ENCODE assay signal across 13 mouse cellular contexts in genomic region chr19:27178195-27178807, GRCm38 (mm10). TPM values are rescaled to one million over a fixed set of nuclear protein-coding genes. Genes with fewer than 3 reads are reported as not detected.
DNase-seq lines count a peak whose midpoint lies in the region; ATAC-seq and TF ChIP-seq lines count a peak whose summit lies in the region.
"Had no signal": no experiment of that assay in that cellular context is flagged by ENCODE, and none has a peak within 500 bp of the region (broad histone marks: within the 10 kb centered on the region; RNA-seq: fewer than 3 reads in every experiment).

No protein-coding gene starts in this region.

- H3K4me2 ChIP-seq in forebrain, embryonic 15.5 days (replicated peaks): no peak overlapping the region
- no peak overlapping the region for H3K4me2 ChIP-seq in forebrain, embryonic 12.5 days
- no peak overlapping the region for H3K4me2 ChIP-seq in hindbrain, embryonic 16.5 days (ENCODE audit: low read length)
- no peak overlapping the region for H3K4me2 ChIP-seq in hindbrain, embryonic 11.5 days (replicated peaks; ENCODE audit: low read depth, low read length)
- H3K4me2 ChIP-seq in forebrain, postnatal 0 days (ENCODE audit: low read depth): no peak overlapping the region
- no peak overlapping the region for H3K4me2 ChIP-seq in stomach, postnatal 0 days (replicated peaks; ENCODE audit: low read depth)

- no peaks in the 10 kb centered on the region for H3K9me3 ChIP-seq in forebrain, embryonic 15.5 days
- no peaks in the 10 kb centered on the region for H3K9me3 ChIP-seq in forebrain, embryonic 12.5 days
- H3K9me3 ChIP-seq in hindbrain, embryonic 16.5 days (ENCODE audit: control insufficient read depth, low read length): no peaks in the 10 kb centered on the region
- H3K9me3 ChIP-seq in hindbrain, embryonic 11.5 days (ENCODE audit: control insufficient read depth, low read length): no peaks in the 10 kb centered on the region
- no peaks in the 10 kb centered on the region for H3K9me3 ChIP-seq in forebrain, postnatal 0 days (ENCODE audit: low read length)
- H3K9me3 ChIP-seq in stomach, postnatal 0 days (ENCODE audit: control insufficient read depth, low read length): no peaks in the 10 kb centered on the region
- H3K9me3 ChIP-seq: G1E had no signal

- H3K4me3 ChIP-seq in forebrain, embryonic 15.5 days: no peak overlapping the region
- no peak overlapping the region for H3K4me3 ChIP-seq in forebrain, embryonic 12.5 days (replicated peaks)
- no peak overlapping the region for H3K4me3 ChIP-seq in hindbrain, embryonic 16.5 days (ENCODE audit: low read length)
- no peak overlapping the region for H3K4me3 ChIP-seq in hindbrain, embryonic 11.5 days (ENCODE audit: low read depth, low read length)
- no peak overlapping the region for H3K4me3 ChIP-seq in forebrain, postnatal 0 days (ENCODE audit: low read depth, low read length)
- H3K4me3 ChIP-seq in stomach, postnatal 0 days (ENCODE audit: low read depth, low read length): no peak overlapping the region

- DNase-seq in hindbrain, embryonic 11.5 days (ENCODE audit: low spot score): no peak
- peak; percentile 26 for DNase-seq in Muller cell, postnatal 12 days (ENCODE audit: inconsistent ontology term)
- DNase-seq in forebrain, postnatal 0 days: no peak
- no peak for DNase-seq in urinary bladder, postnatal 4 days (ENCODE audit: low spot score in 2 of 2)
- DNase-seq in stomach, postnatal 0 days (ENCODE audit: low spot score): no peak
- DNase-seq: cerebellum, adult 8-10 months; liver had no signal

- no peak overlapping the region for H3K27ac ChIP-seq in forebrain, embryonic 15.5 days (replicated peaks)
- no peak overlapping the region for H3K27ac ChIP-seq in forebrain, embryonic 12.5 days
- H3K27ac ChIP-seq in hindbrain, embryonic 16.5 days (ENCODE audit: low read depth, low read length): no peak overlapping the region
- no peak overlapping the region for H3K27ac ChIP-seq in hindbrain, embryonic 11.5 days (ENCODE audit: low read depth, low read length)
- no peak overlapping the region for H3K27ac ChIP-seq in forebrain, postnatal 0 days (ENCODE audit: low read depth, low read length)
- no peak overlapping the region for H3K27ac ChIP-seq in stomach, postnatal 0 days (replicated peaks)
- H3K27ac ChIP-seq: macrophage had no signal

- no peak overlapping the region for H3K9ac ChIP-seq in forebrain, embryonic 15.5 days (replicated peaks)
- H3K9ac ChIP-seq in forebrain, embryonic 12.5 days: no peak overlapping the region
- H3K9ac ChIP-seq in hindbrain, embryonic 16.5 days (ENCODE audit: low read depth, low read length): no peak overlapping the region
- H3K9ac ChIP-seq in hindbrain, embryonic 11.5 days (ENCODE audit: low read depth, low read length): no peak overlapping the region
- no peak overlapping the region for H3K9ac ChIP-seq in forebrain, postnatal 0 days
- no peak overlapping the region for H3K9ac ChIP-seq in stomach, postnatal 0 days (ENCODE audit: low read length)

- no peak for TF ChIP-seq EP300 in stomach, postnatal 0 days (optimal IDR thresholded peaks at IDR 0.05)

- H3K27me3 ChIP-seq in forebrain, embryonic 15.5 days: no peaks in the 10 kb centered on the region
- no peaks in the 10 kb centered on the region for H3K27me3 ChIP-seq in forebrain, embryonic 12.5 days
- H3K27me3 ChIP-seq in hindbrain, embryonic 16.5 days (replicated peaks; ENCODE audit: control insufficient read depth, insufficient read depth, low read length): no peaks in the 10 kb centered on the region
- no peaks in the 10 kb centered on the region for H3K27me3 ChIP-seq in hindbrain, embryonic 11.5 days (ENCODE audit: control insufficient read depth, insufficient read depth, low read length)
- H3K27me3 ChIP-seq in forebrain, postnatal 0 days (ENCODE audit: insufficient read depth, low read length): no peaks in the 10 kb centered on the region
- no peaks in the 10 kb centered on the region for H3K27me3 ChIP-seq in stomach, postnatal 0 days (ENCODE audit: control insufficient read depth, insufficient read depth, low read length)

- no peak for TF ChIP-seq CTCF in forebrain, postnatal 0 days (IDR thresholded peaks at IDR 0.05; ENCODE audit: low read depth)
- TF ChIP-seq CTCF in stomach, postnatal 0 days (IDR thresholded peaks at IDR 0.05; ENCODE audit: low read depth): no peak

- 50% methylated on average over 5 of the region's 5 CpGs for WGBS in forebrain, embryonic 15.5 days
- 79% methylated on average over 5 of the region's 5 CpGs for WGBS in forebrain, embryonic 12.5 days
- WGBS in hindbrain, embryonic 16.5 days: 58% methylated on average over 5 of the region's 5 CpGs
- 89% methylated on average over 5 of the region's 5 CpGs for WGBS in hindbrain, embryonic 11.5 days
- 39% methylated on average over 5 of the region's 5 CpGs for WGBS in forebrain, postnatal 0 days
- 83% methylated on average over 5 of the region's 5 CpGs for WGBS in stomach, postnatal 0 days

- no peaks in the 10 kb centered on the region for H3K36me3 ChIP-seq in forebrain, embryonic 15.5 days
- no peaks in the 10 kb centered on the region for H3K36me3 ChIP-seq in forebrain, embryonic 12.5 days (replicated peaks)
- H3K36me3 ChIP-seq in hindbrain, embryonic 16.5 days (ENCODE audit: control insufficient read depth, insufficient read depth, low read length): no peaks in the 10 kb centered on the region
- no peaks in the 10 kb centered on the region for H3K36me3 ChIP-seq in hindbrain, embryonic 11.5 days (ENCODE audit: control insufficient read depth, insufficient read depth, low read length)
- no peaks in the 10 kb centered on the region for H3K36me3 ChIP-seq in forebrain, postnatal 0 days (ENCODE audit: insufficient read depth)
- H3K36me3 ChIP-seq in stomach, postnatal 0 days (ENCODE audit: control insufficient read depth, insufficient read depth, low read length): no peaks in the 10 kb centered on the region
- H3K36me3 ChIP-seq: G1E had no signal

- peaks cover 9% of the 10 kb centered on the region for H3K4me1 ChIP-seq in forebrain, embryonic 15.5 days
- no peaks in the 10 kb centered on the region for H3K4me1 ChIP-seq in forebrain, embryonic 12.5 days
- no peaks in the 10 kb centered on the region for H3K4me1 ChIP-seq in hindbrain, embryonic 16.5 days (ENCODE audit: control insufficient read depth, insufficient read depth, low read depth, low read length)
- H3K4me1 ChIP-seq in hindbrain, embryonic 11.5 days (replicated peaks; ENCODE audit: control insufficient read depth, insufficient read depth, low read length): no peaks in the 10 kb centered on the region
- no peaks in the 10 kb centered on the region; the same call in 1 of the 2 replicates for H3K4me1 ChIP-seq in forebrain, postnatal 0 days (ENCODE audit: insufficient read depth)
- no peaks in the 10 kb centered on the region for H3K4me1 ChIP-seq in stomach, postnatal 0 days (replicated peaks; ENCODE audit: control insufficient read depth, insufficient read depth)

- peak; percentile 70 for ATAC-seq in forebrain, embryonic 15.5 days (replicated peaks)
- ATAC-seq in forebrain, embryonic 12.5 days (ENCODE audit: low FRiP score): no peak
- peak; percentile 65; the same call in 1 of the 2 replicates for ATAC-seq in hindbrain, embryonic 16.5 days
- no peak for ATAC-seq in hindbrain, embryonic 11.5 days (ENCODE audit: low FRiP score)
- peak; percentile 14; the same call in 1 of the 2 replicates for ATAC-seq in forebrain, postnatal 0 days
- ATAC-seq in stomach, postnatal 0 days (ENCODE audit: low FRiP score, low TSS enrichment): no peak
- ATAC-seq: intestine, postnatal 0 days had no signal

RNA-seq across cellular contexts. Expression of gene Vldlr, which starts 38.0 kb away (rescaled TPM):
- 34.7 and 38.4 TPM in 2 replicates for polyA plus RNA-seq in forebrain, embryonic 15.5 days (2015; fragmentation: Nextera tagmentation; extraction: Ambion mirVana)
- polyA plus RNA-seq in forebrain, embryonic 12.5 days (2016; fragmentation: Nextera tagmentation; extraction: Ambion mirVana): 11.1 and 13.2 TPM in 2 replicates
- 30.3 and 32.7 TPM in 2 replicates for polyA plus RNA-seq in hindbrain, embryonic 16.5 days (2015; fragmentation: Nextera tagmentation; extraction: Ambion mirVana)
- 9.9 and 10.4 TPM in 2 replicates for polyA plus RNA-seq in hindbrain, embryonic 11.5 days (2014; fragmentation: Nextera tagmentation; extraction: Ambion mirVana)
- total RNA-seq in forebrain, postnatal 0 days (2014; rRNA removed): 57.6 and 65.3 TPM in 2 replicates
- 35.0 and 41.0 TPM in 2 replicates for polyA plus RNA-seq in forebrain, postnatal 0 days (2015; fragmentation: Nextera tagmentation; extraction: Ambion mirVana)
- 6.0 and 6.7 TPM in 2 replicates for polyA plus RNA-seq in stomach, postnatal 0 days (2015; fragmentation: Nextera tagmentation; extraction: Ambion mirVana)
- polyA plus RNA-seq: G1E had no signal

Comparison
In these comparisons a context has a peak if more than half of its experiments do, and no peak if none do; other contexts are left out.
1. ATAC-seq: peak in forebrain, embryonic 15.5 days (single experiment), hindbrain, embryonic 16.5 days (single experiment) and forebrain, postnatal 0 days (single experiment); none in forebrain, embryonic 12.5 days (single experiment), hindbrain, embryonic 11.5 days (single experiment) and stomach, postnatal 0 days (single experiment).